Mouse (Mus musculus): ENCODE results near the gene Lrrn1. TPM values are rescaled to one million over a fixed set of nuclear protein-coding genes. Genes with fewer than 3 reads are reported as not detected.

Lrrn1 gene
- polyA plus RNA-seq (2012; rRNA removed): 0.16 and 0.32 TPM in 2 replicates

GRCm38 (mm10) chr6:107528877-107529864, at the start of gene Lrrn1:
Lrrn1 (plus strand) TSS chr6:107529768.
- 6% methylated on average over 39 of the region's 43 CpGs for WGBS
- no peak for DNase-seq (ENCODE audit: low read depth, low spot score)

GRCm38 (mm10) chr6:107494491-107494890, 35.1 kb upstream of the Lrrn1 start:
- no peak for DNase-seq (ENCODE audit: low read depth, low spot score)
- 38% methylated on average over 1 of the region's 1 CpGs for WGBS

DNA sequence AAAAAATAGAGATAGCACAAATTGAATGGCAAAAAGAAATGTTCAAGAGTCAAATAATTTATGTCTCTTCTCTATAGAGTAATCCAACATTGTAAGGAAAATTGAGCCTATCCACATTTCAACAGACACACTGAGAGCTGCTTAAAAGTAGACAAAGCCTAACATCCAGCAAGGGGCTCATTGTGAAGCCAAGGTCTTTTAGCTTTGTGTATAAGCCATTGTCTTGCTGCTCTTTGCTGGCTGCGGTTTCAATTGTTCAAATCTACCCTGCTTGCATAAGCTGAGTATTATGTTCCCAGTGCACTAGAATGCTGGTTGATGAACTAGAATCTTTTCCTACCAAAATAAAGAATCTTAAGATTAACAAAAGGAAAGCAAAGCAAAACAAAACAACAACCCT, 33.7 kb upstream of the Lrrn1 start:
- 89% methylated on average over 1 of the region's 1 CpGs for WGBS
- no peak for DNase-seq (ENCODE audit: low read depth, low spot score)

DNA sequence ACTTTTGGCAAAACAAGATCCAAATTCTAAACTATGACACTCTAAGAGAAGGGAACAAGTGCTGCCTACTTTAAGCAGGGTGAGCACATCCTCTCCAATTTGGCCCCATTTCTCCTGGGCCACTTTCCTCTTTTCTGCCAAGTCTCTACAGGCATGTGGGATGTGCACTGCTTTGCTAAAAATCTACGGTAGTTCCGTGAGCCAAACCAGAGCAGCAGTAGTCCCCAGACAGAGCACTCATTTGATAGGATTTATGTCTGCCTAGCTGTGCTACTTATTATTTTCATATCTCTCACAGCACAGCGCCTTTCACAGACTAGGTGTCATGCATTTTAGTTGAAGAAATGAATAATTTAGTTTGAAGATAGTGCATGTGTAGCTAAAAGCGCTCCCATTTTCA, 15.9 kb upstream of the Lrrn1 start:
- 67% methylated on average over 4 of the region's 4 CpGs for WGBS
- DNase-seq (ENCODE audit: low read depth, low spot score): no peak

GRCm38 (mm10) chr6:107523953-107524352, 5.6 kb upstream of the Lrrn1 start:
- no peak for DNase-seq (ENCODE audit: low read depth, low spot score)
- WGBS: 35% methylated on average over 2 of the region's 2 CpGs

DNA sequence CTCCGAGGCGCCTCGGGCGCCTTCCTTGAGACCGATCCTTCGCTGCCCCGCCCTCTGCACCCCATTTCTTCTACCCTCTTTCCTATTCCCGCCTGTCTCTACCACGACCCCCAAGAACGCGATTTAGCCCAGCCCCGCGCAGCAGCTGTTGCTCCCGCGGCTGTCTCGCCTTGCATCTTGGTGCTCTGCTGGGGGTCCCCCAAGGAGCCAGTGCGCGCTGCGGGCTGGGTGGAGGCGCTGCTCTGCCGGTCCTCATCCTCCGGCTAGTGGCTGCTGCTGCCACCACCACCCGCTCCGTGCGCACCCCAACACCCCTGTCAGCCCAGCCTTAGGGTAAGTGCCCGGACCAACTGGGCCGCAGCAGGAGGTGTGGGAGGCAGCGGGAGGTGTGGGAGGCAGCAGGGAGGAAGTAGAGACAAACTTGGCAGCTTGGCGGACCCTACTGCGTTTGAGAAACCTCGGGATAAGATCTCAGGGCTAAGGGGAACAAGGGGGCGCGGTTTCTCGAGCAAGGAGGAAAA, 403 bp downstream of the Lrrn1 start:
- no peak for DNase-seq (ENCODE audit: low read depth, low spot score)
- WGBS: 2% methylated on average over 34 of the region's 34 CpGs

DNA sequence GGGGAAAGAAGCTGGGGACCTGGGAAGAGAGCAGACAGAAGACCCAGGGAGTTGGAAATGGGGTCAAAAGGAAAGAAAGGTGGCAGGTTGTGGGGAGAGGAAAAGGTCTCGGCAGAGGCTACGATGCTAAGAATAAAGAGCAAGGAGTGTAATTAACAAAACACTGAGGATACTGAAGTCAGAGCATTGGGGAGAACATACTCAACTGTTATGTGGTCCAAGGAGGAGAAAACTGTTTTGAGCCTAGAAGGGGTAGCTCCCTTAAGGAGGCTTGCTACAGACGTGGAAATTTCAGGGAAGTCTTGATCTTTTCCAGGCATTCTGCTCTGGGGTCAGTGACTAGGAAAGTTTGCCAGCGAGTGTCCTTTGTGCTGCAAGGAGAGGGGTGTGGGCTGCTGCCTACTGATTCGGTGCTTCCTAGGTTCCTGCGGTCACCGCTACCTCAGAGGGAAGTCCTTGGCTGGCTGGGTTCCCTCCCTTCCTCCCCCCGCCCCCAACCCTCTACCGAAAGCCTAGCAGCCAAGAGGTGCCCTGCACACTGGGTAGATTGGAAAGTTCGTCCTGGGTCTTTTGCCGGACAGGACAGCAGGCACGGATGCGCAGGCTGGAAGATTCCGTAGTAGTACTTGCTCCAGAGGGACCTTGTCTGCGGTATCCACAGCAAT, 1.2 kb downstream of the Lrrn1 start:
- 7% methylated on average over 15 of the region's 15 CpGs for WGBS
- no peak for DNase-seq (ENCODE audit: low read depth, low spot score)

DNA sequence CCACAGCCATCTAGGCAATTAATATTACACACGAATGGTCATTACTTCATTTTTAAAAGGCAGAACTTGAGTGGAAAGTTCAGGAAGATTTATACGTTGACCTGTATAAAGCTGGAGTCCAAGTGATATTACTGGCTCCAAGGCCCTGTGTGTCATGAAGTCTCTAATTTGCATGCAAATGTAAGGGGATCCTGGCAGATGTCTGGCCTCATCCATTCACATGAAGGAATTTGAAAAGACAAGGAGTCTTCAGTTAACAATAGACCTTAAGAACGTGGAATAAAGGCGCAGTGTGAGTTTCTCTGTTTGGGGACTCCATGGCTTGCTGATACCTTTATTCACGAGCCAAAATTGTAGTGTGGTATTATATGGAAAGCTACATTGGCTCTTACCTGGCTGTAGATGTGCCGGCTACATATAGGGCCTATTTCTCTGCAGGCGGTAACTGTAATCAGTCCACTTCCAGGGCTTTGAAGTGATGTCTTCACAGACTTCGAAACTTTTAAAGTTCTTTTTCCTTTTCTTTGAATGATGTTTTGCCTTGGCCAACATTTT, 2.0 kb downstream of the Lrrn1 start:
- 62% methylated on average over 8 of the region's 8 CpGs for WGBS
- no peak for DNase-seq (ENCODE audit: low read depth, low spot score)

DNA sequence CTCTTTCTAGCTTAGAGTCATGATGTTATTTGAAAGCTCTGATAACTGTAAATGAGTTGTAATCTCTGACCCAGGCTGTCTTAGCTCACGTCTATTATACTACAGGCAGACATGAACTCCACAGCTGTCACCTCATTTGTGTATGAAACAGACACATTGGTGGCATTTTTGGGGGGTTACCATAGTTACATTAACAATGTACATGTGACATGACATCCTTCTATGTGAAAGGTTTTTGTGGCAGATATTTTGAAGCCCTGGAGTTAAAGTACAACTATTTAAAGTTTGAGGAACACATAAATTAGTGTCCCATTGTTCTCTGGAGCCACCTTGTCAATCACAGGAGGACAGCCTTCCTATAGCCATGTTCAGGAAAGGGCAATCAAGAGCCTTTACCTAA, 5.0 kb downstream of the Lrrn1 start:
- DNase-seq (ENCODE audit: low read depth, low spot score): no peak
- WGBS: 20% methylated on average over 1 of the region's 1 CpGs

- no peak for DNase-seq (ENCODE audit: low read depth, low spot score)
- 55% methylated on average over 4 of the region's 4 CpGs for WGBS
These were observed 7.1 kb downstream of the Lrrn1 start for GRCm38 (mm10) chr6:107536631-107537030.

DNA sequence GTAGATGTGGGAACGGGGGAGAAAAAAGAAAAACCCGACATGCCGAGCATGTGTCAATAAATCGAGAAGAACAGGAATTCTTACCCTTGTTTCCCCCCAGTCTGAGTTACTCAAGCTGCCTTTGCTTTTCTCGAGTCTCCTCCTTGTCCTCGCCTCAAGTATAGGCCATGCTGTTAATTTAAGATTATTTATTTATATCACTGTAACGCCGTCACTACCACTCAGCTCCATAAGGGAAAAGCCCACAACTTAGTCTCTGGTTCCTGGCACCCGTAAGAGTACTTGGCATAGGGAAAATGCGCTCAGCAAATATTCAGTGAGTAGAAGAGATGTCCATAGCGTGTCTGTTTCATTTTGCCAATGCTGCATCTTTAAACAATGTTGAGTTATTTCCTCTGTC, 11.7 kb downstream of the Lrrn1 start:
- 81% methylated on average over 11 of the region's 11 CpGs for WGBS
- DNase-seq (ENCODE audit: low read depth, low spot score): no peak

- WGBS: 43% methylated on average over 4 of the region's 4 CpGs
- DNase-seq (ENCODE audit: low read depth, low spot score): no peak
These were observed 12.3 kb downstream of the Lrrn1 start for GRCm38 (mm10) chr6:107541918-107542317.

DNA sequence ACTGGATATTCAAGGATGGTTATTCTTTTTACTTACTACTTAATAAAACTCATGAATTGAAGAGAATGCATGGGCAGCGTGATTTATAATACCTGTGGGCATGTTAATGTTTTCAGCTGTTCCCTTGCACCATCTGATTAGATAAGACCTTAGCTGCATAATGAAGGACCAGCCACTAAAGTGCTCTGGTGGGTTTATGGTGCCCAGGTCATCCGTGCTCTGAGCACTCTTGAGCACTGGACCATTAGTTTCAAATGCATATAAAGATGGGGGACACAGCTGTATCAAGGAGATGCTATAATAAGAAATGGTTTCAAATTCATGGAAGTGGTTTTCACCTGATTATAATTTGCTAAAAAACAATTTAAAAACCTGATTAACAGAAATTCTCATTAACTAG, 16.7 kb downstream of the Lrrn1 start:
- no peak for DNase-seq (ENCODE audit: low read depth, low spot score)
- 51% methylated on average over 2 of the region's 2 CpGs for WGBS

DNA sequence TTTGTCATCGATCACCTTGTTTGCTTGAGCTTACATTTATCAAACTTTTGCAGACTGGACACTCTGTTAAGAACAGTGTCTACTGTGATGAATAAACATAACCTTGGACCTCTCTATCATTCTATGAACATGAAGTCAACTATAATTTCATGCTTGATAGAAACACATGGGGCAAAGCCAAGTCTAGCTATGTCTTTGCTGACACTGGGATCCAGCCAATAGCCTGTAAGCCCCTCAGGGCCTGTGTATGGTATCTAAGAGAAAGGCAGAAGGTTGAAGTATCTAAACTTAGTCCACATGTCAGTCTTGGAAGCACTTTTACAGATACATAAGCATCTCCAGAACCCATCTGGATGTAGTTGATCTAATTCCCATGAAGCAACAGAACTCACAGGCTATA, 22.9 kb downstream of the Lrrn1 start:
- no peak for DNase-seq (ENCODE audit: low read depth, low spot score)
- 72% methylated on average over 1 of the region's 1 CpGs for WGBS

GRCm38 (mm10) chr6:107555364-107555763, 25.8 kb downstream of the Lrrn1 start:
- 75% methylated on average over 5 of the region's 5 CpGs for WGBS
- no peak for DNase-seq (ENCODE audit: low read depth, low spot score)

DNA sequence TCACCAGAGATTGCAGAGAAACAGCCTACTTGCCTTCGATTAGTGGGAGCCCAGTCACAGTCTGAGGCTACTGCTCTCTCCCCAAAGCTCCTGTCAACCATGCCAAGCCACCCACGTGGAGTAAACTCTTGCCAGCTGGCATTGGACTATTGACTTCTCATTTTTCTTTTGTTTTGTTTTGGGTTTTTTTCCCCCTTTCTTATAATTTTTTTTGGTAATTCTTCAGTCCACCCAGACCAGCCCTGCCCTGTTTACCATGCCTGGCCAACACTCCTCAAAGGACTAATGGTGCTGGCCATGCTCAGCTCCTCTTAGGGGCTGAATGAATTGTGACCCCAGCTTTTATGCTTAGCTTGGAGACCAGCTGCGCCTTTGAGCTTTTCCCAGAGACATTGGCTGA, 27.4 kb downstream of the Lrrn1 start:
- no peak for DNase-seq (ENCODE audit: low read depth, low spot score)
- WGBS: 58% methylated on average over 3 of the region's 3 CpGs

- 56% methylated on average over 3 of the region's 3 CpGs for WGBS
- no peak for DNase-seq (ENCODE audit: low read depth, low spot score)
These were observed 28.2 kb downstream of the Lrrn1 start for GRCm38 (mm10) chr6:107557806-107558205.

DNA sequence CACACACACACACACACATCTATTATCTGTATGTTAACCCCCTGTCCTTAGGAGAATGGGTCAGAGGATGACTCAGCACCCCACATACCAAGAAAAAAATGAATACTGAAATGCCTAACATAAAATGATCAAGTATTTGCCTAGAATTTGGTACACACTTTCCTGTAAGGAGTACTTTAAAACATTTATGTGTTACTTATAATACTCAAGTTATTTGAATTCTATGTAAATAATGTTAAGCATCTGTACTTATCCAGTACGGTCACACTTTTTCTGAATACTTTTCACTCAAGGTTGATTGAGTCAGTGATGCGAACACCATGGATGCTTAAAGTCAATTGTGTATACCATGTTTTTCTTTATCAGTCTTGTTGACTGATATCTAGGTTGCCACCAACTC, 32.7 kb downstream of the Lrrn1 start:
- no peak for DNase-seq (ENCODE audit: low read depth, low spot score)
- WGBS: 93% methylated on average over 2 of the region's 2 CpGs

DNA sequence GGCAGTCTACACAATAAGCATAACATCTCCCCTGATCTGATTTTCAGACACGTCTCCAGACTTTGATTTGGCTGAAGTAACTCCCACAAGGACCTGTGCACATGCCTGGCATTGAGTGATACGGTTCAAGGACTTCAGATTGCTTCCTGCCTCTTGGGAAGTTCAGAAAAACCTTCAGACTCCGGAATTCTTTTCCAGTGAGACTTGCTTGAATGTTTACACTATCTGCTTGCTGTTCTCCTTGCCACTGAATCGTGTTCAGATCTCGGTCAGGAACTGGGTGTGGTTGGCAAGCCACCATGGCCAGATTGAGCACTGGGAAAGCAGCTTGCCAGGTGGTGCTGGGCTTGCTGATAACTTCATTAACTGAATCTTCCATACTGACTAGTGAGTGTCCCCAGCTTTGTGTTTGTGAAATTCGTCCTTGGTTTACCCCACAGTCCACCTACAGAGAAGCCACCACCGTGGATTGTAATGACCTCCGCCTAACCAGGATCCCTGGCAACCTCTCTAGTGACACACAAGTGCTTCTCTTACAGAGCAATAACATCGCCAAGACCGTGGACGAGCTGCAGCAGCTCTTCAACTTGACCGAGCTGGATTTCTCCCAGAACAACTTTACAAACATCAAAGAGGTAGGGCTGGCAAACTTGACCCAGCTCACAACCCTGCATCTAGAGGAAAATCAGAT, 37.5 kb downstream of the Lrrn1 start:
- no peak for DNase-seq (ENCODE audit: low read depth, low spot score)
- 63% methylated on average over 12 of the region's 12 CpGs for WGBS

DNA sequence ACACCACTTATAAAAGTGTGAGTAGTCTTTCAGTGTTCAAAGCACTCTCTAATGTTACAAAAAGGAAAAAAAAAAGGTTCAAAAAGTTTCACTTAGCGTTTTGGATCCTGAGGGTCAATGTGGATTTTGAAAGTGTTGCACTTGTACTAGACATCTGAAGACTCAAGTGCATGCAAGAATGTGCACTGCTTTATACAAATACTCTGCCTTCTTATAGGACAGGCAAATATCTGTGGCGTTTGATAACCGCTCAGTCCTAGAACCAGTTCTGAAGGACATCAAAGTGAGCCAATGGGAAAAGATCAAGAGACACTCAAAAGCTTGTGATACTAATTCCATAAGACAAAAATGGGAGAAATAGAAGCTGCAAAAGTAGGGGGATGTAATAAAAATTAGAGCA, 45.0 kb downstream of the Lrrn1 start:
- 81% methylated on average over 3 of the region's 3 CpGs for WGBS

More for the DNA sequence above, 45.0 kb downstream of the Lrrn1 start:
- DNase-seq (ENCODE audit: low read depth, low spot score): no peak

Measured in large intestine, adult 2 months (tissue).